Mouse (Mus musculus): ENCODE measurements around the gene Ppp1r1b.
"Not testable (repeated sequence)": the region's sequence is repeated elsewhere in the genome, so short reads cannot be mapped to it uniquely, and the experiment has no call there.

GRCm38 (mm10) chr11:98382405-98382804 is 34.2 kb downstream of the Ppp1r1b start:
- not testable (repeated sequence) for TF ChIP-seq POLR2A (IDR thresholded peaks at IDR 0.05; ENCODE audit: insufficient read length, low read depth); CEBPB (IDR thresholded peaks at IDR 0.05; ENCODE audit: insufficient read depth, poor library complexity, severe bottlenecking); TCF12 (IDR thresholded peaks at IDR 0.05; ENCODE audit: insufficient read depth, poor library complexity, severe bottlenecking); USF1 (IDR thresholded peaks at IDR 0.05; ENCODE audit: low read depth); REST (IDR thresholded peaks at IDR 0.05; ENCODE audit: insufficient read depth, insufficient read length); POLR2AphosphoS2 (IDR thresholded peaks at IDR 0.05; ENCODE audit: insufficient read length, low read depth); MAX (IDR thresholded peaks at IDR 0.05; ENCODE audit: low read depth); MYOD1 (IDR thresholded peaks at IDR 0.05; ENCODE audit: control insufficient read depth in 1 of 3, insufficient read length in 2 of 3, low read depth in 2 of 3); E2F4 (IDR thresholded peaks at IDR 0.05; ENCODE audit: insufficient read depth); MYOG (IDR thresholded peaks at IDR 0.05; ENCODE audit: control insufficient read depth in 1 of 3, insufficient read depth in 1 of 3, insufficient read length in 2 of 3, low read depth in 2 of 3); TCF3 (IDR thresholded peaks at IDR 0.05; ENCODE audit: insufficient read length, low read depth); SRF (IDR thresholded peaks at IDR 0.05; ENCODE audit: control insufficient read depth, insufficient read length, low read depth)

Measured in myocyte (in vitro differentiated cells).